Mouse (Mus musculus) hindbrain, postnatal 0 days (tissue): ENCODE data around the gene Ntn1. TPM values are rescaled to one million over a fixed set of nuclear protein-coding genes. Genes with fewer than 3 reads are reported as not detected.

ENCODE experiments used
- ATAC-seq: fragments of 200-750 bp; cut with Nextera tagmentation; 2 replicates; pipeline ENCODE4 v1.8.0; 2017; ENCODE audit warnings: mild to moderate bottlenecking, moderate TSS enrichment, moderate library complexity
- DNase-seq: peaks from one replicate; pipeline ENCODE4 v3.0.0-alpha.2; 2015; ENCODE audit warnings: low spot score
- H3K27ac ChIP-seq: fragments of 300-500 bp; sonication (generic); 2 replicates; pipeline ENCODE4 v1.5.1; 2014; ENCODE audit warnings: mild to moderate bottlenecking
- H3K27me3 ChIP-seq: fragments of 300-500 bp; sonication (generic); 2 replicates; pipeline ENCODE4 v1.6.1; 2014; ENCODE audit warnings: low read length, mixed read lengths; ENCODE audit not compliant: insufficient read depth
- H3K36me3 ChIP-seq: fragments of 300-500 bp; sonication (generic); 2 replicates; pipeline ENCODE4 v1.6.1; 2014; ENCODE audit warnings: low read length, mixed read lengths; ENCODE audit not compliant: insufficient read depth
- H3K4me1 ChIP-seq: fragments of 300-500 bp; sonication (generic); 2 replicates; pipeline ENCODE4 v1.6.1; 2014; ENCODE audit warnings: antibody characterized with exemption, low read length, mixed read lengths; ENCODE audit not compliant: insufficient read depth
- H3K4me2 ChIP-seq: fragments of 300-500 bp; sonication (generic); 2 replicates; pipeline ENCODE4 v1.6.1; 2014; ENCODE audit warnings: low read depth, mild to moderate bottlenecking, low read length, moderate library complexity, mixed read lengths
- H3K4me3 ChIP-seq: fragments of 300-500 bp; sonication (generic); 2 replicates; pipeline ENCODE4 v1.5.1; 2014; ENCODE audit warnings: low read length
- H3K9ac ChIP-seq: fragments of 300-500 bp; sonication (generic); replicated peaks from 2 replicates; pipeline ENCODE4 v1.6.1; 2014; ENCODE audit warnings: mild to moderate bottlenecking, low read length, moderate library complexity, mixed read lengths
- H3K9me3 ChIP-seq: fragments of 300-500 bp; sonication (generic); 2 replicates; pipeline ENCODE4 v1.6.1; 2016; ENCODE audit warnings: low read length, mixed read lengths
- CTCF ChIP-seq: IDR thresholded peaks from 2 replicates; pipeline ENCODE4 v1.5.1; 2016; ENCODE audit warnings: antibody characterized with exemption, control low read depth, low read depth
- WGBS: fragments of 180-500 bp; shearing (Covaris S2); extraction: QIAGEN DNeasy Blood & Tissue Kit; methylation state at CpG from one replicate; pipeline ENCODE4 v1.1.7; 2014; 5-methylcytosine and 5-hydroxymethylcytosine counted together
- microRNA-seq, 2 experiments: library from miRNA; unstranded; fragments of <30 nt; microRNA quantifications; one replicate each; pipeline ENCODE4; 2016
- polyA plus RNA-seq: library from polyadenylated mRNA; unstranded; fragments of >200 nt; fragmentation: Nextera tagmentation; extraction: Ambion mirVana; gene quantifications from 2 replicates; pipeline ENCODE4 v1.2.1, GENCODE M21; 2015
- total RNA-seq: library from RNA; depleted of rRNA; stranded (reverse); fragments of >200 nt; gene quantifications from 2 replicates; pipeline ENCODE4 v1.2.3, GENCODE M21; 2014; rRNA removed

The Ntn1 gene
- total and polyA plus RNA-seq, 2 experiments from 2014 or later = 13.8 to 81.7 TPM

GRCm38 (mm10) chr11:68177415-68177814 lies 223.2 kb downstream of the Ntn1 start:
- H3K9ac ChIP-seq = no peak overlapping the region
- H3K4me2 ChIP-seq = no peak overlapping the region
- no peak overlapping the region for H3K27ac ChIP-seq
- no peaks in the 10 kb centered on the region for H3K4me1 ChIP-seq
- ATAC-seq = no peak
- H3K9me3 ChIP-seq = no peaks in the 10 kb centered on the region
- WGBS = 81% methylated on average over 7 of the region's 7 CpGs
- no peak overlapping the region for H3K4me3 ChIP-seq
- no peaks in the 10 kb centered on the region for H3K36me3 ChIP-seq
- no peak for DNase-seq
- TF ChIP-seq CTCF = no peak
- H3K27me3 ChIP-seq = no peaks in the 10 kb centered on the region

DNA sequence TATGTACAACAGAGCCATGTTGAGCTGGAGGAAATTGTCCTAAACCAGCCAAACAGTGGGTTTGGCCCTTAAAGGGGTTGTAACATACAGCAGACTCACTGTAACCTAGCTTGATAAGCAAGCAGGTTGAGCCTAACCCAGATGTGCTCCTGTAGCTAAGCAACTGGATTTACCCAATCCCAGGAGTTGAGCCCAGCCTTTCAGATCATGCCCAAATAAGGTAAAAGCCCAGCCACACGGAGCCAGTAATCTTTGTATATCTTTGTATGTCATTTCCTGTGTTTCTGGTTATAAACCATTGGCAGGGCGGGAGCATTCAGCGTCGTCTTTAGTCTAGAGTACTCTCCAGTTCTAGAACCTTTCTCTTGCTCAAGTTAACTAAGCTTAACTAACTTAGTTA lies 224.1 kb downstream of the Ntn1 start:
- Histone ChIP-seq H3K27me3 (no peaks in the 10 kb centered on the region), H3K9me3 (no peaks in the 10 kb centered on the region), H3K4me1 (no peaks in the 10 kb centered on the region), H3K4me3 (no peak overlapping the region), H3K9ac (no peak overlapping the region), H3K36me3 (no peaks in the 10 kb centered on the region), H3K4me2 (no peak overlapping the region), H3K27ac (no peak overlapping the region)
- no peak for ATAC-seq
- TF ChIP-seq CTCF = no peak
- DNase-seq = no peak
- 77% methylated on average over 4 of the region's 4 CpGs for WGBS

- H3K9me3 ChIP-seq = no peaks in the 10 kb centered on the region
- 72% methylated on average over 3 of the region's 4 CpGs for WGBS
- H3K4me3 ChIP-seq = no peak overlapping the region
- H3K27ac ChIP-seq = no peak overlapping the region
- TF ChIP-seq CTCF = no peak
- H3K27me3 ChIP-seq = no peaks in the 10 kb centered on the region
- H3K4me2 ChIP-seq = no peak overlapping the region
- H3K4me1 ChIP-seq = no peaks in the 10 kb centered on the region
- no peak overlapping the region for H3K9ac ChIP-seq
- no peak for ATAC-seq
- H3K36me3 ChIP-seq = no peaks in the 10 kb centered on the region
- DNase-seq = no peak
These were observed 228.0 kb downstream of the Ntn1 start for GRCm38 (mm10) chr11:68172648-68173045.

DNA sequence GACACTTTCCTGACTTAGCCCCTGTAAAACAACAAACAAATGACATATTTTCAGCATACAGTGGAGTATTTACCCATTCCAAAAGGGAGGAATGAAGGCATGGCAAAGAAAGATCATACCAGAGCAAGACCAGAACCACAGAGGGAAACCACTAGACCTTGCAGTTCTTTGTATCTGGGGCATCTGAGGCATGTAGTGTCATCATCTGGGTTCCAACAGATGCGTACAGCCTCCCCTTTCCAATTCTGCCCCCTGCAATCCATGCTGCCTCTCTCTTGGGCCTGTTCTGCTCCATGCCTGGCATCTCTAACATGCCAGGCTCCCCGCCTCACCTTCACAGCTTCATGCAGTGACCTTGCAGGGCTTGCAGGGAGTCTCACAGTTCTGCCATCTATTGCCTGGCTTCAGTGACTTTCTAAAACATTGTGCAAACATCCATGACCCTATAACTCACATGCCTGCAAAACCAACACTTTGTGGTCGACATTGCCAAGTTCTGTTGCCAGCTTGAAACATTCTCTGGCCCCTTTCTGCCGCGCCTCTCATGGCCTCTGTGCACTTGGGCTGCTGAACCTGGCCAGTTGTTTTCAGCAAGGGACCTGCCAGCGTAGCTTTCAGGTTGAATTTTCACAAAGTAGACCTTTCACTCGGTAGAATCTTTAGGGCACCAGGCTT lies 228.5 kb downstream of the Ntn1 start:
- Histone ChIP-seq H3K27me3 (no peaks in the 10 kb centered on the region), H3K4me2 (no peak overlapping the region), H3K9me3 (no peaks in the 10 kb centered on the region), H3K27ac (no peak overlapping the region), H3K36me3 (no peaks in the 10 kb centered on the region), H3K4me3 (no peak overlapping the region), H3K9ac (no peak overlapping the region), H3K4me1 (no peaks in the 10 kb centered on the region)
- ATAC-seq (no peak), DNase-seq (no peak)
- 81% methylated on average over 7 of the region's 7 CpGs for WGBS
- no peak for TF ChIP-seq CTCF

GRCm38 (mm10) chr11:68168427-68168826 lies 232.2 kb downstream of the Ntn1 start:
- Histone ChIP-seq H3K9me3 (no peaks in the 10 kb centered on the region), H3K27me3 (no peaks in the 10 kb centered on the region), H3K9ac (no peak overlapping the region), H3K4me3 (no peak overlapping the region), H3K4me1 (0 out of 2 replicates have a peak, but pooled peaks cover 6% of the 10 kb centered on the region), H3K4me2 (no peak overlapping the region), H3K27ac (no peak overlapping the region), H3K36me3 (no peaks in the 10 kb centered on the region)
- TF ChIP-seq CTCF = no peak
- DNase-seq = no peak
- WGBS = 91% methylated on average over 4 of the region's 4 CpGs
- no peak for ATAC-seq

- H3K9ac ChIP-seq = no peak overlapping the region
- no peak overlapping the region for H3K27ac ChIP-seq
- 0 out of 2 replicates have a peak, but pooled peaks cover 6% of the 10 kb centered on the region for H3K4me1 ChIP-seq
- ATAC-seq (no peak), DNase-seq (no peak)
- H3K9me3 ChIP-seq = no peaks in the 10 kb centered on the region
- no peak for TF ChIP-seq CTCF
- no peaks in the 10 kb centered on the region for H3K36me3 ChIP-seq
- no peak overlapping the region for H3K4me2 ChIP-seq
- no peaks in the 10 kb centered on the region for H3K27me3 ChIP-seq
- H3K4me3 ChIP-seq = no peak overlapping the region
- WGBS = 80% methylated on average over 5 of the region's 5 CpGs
These were observed 236.2 kb downstream of the Ntn1 start for GRCm38 (mm10) chr11:68164408-68164807.

- ATAC-seq = no peak
These were observed 240.8 kb downstream of the Ntn1 start for GRCm38 (mm10) chr11:68159867-68160266.

More at GRCm38 (mm10) chr11:68159867-68160266, 240.8 kb downstream of the Ntn1 start:
- H3K27me3 ChIP-seq = no peaks in the 10 kb centered on the region
- H3K9me3 ChIP-seq = no peaks in the 10 kb centered on the region
- H3K36me3 ChIP-seq = no peaks in the 10 kb centered on the region
- 0 out of 2 replicates have a peak, but pooled peaks cover 6% of the 10 kb centered on the region for H3K4me1 ChIP-seq
- no peak for DNase-seq
- no peak overlapping the region for H3K4me3 ChIP-seq
- no peak overlapping the region for H3K4me2 ChIP-seq
- no peak for TF ChIP-seq CTCF
- H3K27ac ChIP-seq = no peak overlapping the region
- no peak overlapping the region for H3K9ac ChIP-seq
- 69% methylated on average over 4 of the region's 4 CpGs for WGBS

Small RNA genes lying within 50 kb of the gene (microRNA-seq; reads per million reads assigned to microRNA genes)
- 0 reads per million in 2 experiments for gene Mir6406

Other genes starting within 250 kb of the Ntn1 start
- 1.4 and 2.5 TPM in 2 replicates for gene Pik3r5, start 31.3 kb upstream of the Ntn1 start, total RNA-seq
- gene Pik3r5, start 31.3 kb upstream of the Ntn1 start, polyA plus RNA-seq = 0.34 and 0.65 TPM in 2 replicates
- gene Pik3r6, start 102.2 kb upstream of the Ntn1 start, total RNA-seq = 1.5 and 2.7 TPM in 2 replicates
- gene Pik3r6, start 102.2 kb upstream of the Ntn1 start, polyA plus RNA-seq = 1.3 and 1.7 TPM in 2 replicates
- 0.10 TPM in 1 of 2 replicates, not detected in the other for gene Mfsd6l, start 155.4 kb upstream of the Ntn1 start, total RNA-seq
- gene Mfsd6l, start 155.4 kb upstream of the Ntn1 start, polyA plus RNA-seq = 0.11 TPM in 2 replicates
- gene Ccdc42, start 186.2 kb upstream of the Ntn1 start, total RNA-seq = 0.25 TPM in 1 of 2 replicates, not detected in the other
- 0.28 and 0.44 TPM in 2 replicates for gene Ccdc42, start 186.2 kb upstream of the Ntn1 start, polyA plus RNA-seq